Mouse (Mus musculus): ENCODE results near the gene Tcstv3. TPM values are rescaled to one million over a fixed set of nuclear protein-coding genes. Genes with fewer than 3 reads are reported as not detected.

Tcstv3 gene
- total RNA-seq (2023), result not detected

DNA sequence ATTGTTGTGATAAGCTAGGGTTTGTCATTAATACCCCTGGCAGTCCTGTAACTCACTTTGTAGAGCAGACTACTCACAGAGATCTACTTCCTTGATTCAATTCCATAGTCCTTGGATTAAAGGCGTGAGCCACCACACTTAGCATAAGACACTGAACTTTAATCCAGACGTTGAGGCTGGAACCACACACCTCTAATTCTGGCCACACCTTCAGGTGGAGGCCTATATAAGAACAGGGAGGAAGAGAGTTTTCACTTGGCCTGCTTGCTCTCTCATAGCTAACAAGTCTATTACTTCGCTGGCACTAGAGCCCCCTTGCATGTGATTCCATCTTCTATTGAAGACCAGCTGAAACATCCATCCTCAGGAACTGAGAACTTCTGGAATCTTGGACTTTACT is at the start of gene Tcstv3:
Tcstv3 (plus strand) TSS at position 301 of the 400 bp plus-strand sequence.

GRCm38 (mm10) chr13:120299991-120300442 is 16.7 kb upstream of the Tcstv3 start, which contains the start of gene BC147527:
Gene BC147527 (plus strand): TSS chr13:120300392.

Other genes starting within 250 kb of the Tcstv3 start
- not detected for gene Gm20767, start 176.6 kb upstream of the Tcstv3 start, total RNA-seq (2023)
- not detected for gene Gm21818, start 144.4 kb upstream of the Tcstv3 start, total RNA-seq (2023)
- gene Gm21762, start 100.9 kb upstream of the Tcstv3 start, total RNA-seq (2023), result not detected
- gene Gm21731, start 77.8 kb upstream of the Tcstv3 start, total RNA-seq (2023), result not detected
- not detected for gene AF067061, start 53.8 kb upstream of the Tcstv3 start, total RNA-seq (2023)
- 10 to 100 TPM; 10.2 to 13.1 TPM for gene BC147527, start 16.5 kb upstream of the Tcstv3 start, total RNA-seq (2023)